Mouse (Mus musculus): ENCODE data around the gene Gclm.
A peak's percentile ranks its signal among the peaks of the same experiment; 100 is the strongest.

Gene Gclm

DNA sequence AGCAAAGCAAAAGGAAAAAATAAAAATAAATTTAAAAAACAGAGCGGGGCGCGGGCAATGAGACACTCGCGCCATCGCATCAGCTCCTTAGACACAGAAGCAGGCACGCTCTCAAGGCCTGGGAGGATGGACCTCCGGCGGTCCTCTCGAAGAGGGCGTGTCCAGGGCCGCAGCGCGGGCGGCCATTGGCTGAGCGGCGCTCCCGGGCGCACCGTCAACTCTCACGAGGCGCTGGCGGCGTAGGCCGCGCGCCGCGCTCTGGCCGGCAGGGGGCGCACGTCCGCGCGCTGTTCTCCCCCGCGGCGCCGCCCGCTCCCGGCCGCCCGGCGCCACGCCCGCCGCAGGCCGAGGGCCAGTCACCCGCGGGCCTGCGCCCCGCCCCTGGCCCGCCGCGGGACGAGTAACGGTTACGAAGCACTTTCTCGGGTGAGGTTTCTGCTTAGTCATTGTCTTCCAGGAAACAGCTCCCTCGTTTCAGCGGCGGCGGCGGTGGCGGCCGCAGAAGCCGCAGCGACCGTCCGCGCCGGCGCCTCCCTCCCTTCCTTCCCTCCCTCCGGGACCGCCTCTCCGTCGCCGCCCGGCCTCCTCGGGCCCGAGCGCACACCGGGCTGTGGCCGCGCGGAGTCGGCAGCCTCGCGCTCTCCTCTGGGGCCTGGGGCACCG lies at the start of gene Gclm:
Gene Gclm (plus strand): TSS at position 343 of the 663 bp plus-strand sequence.
- no peaks in the 10 kb centered on the region for H3K27me3 ChIP-seq (ENCODE audit: insufficient read depth, low read length)
- H3K36me3 ChIP-seq (ENCODE audit: insufficient read depth, low read length): peaks cover 9% of the 10 kb centered on the region
- H3K4me1 ChIP-seq (replicated peaks; ENCODE audit: low read depth, low read length): peaks cover 56% of the 10 kb centered on the region
- H3K9me3 ChIP-seq (ENCODE audit: low read length): no peaks in the 10 kb centered on the region
- H3K4me3 ChIP-seq (replicated peaks; ENCODE audit: low read length): peak within 1 kb of the TSS; percentile 96
- TF ChIP-seq POU5F1 (IDR thresholded peaks at IDR 0.05; ENCODE audit: borderline replicate concordance, low read length): no peak
- no peak for TF ChIP-seq CTCF (conservative IDR thresholded peaks at IDR 0.05; ENCODE audit: low read length)
- no peak for TF ChIP-seq NANOG (IDR thresholded peaks at IDR 0.05; ENCODE audit: borderline replicate concordance, low read length)

DNA sequence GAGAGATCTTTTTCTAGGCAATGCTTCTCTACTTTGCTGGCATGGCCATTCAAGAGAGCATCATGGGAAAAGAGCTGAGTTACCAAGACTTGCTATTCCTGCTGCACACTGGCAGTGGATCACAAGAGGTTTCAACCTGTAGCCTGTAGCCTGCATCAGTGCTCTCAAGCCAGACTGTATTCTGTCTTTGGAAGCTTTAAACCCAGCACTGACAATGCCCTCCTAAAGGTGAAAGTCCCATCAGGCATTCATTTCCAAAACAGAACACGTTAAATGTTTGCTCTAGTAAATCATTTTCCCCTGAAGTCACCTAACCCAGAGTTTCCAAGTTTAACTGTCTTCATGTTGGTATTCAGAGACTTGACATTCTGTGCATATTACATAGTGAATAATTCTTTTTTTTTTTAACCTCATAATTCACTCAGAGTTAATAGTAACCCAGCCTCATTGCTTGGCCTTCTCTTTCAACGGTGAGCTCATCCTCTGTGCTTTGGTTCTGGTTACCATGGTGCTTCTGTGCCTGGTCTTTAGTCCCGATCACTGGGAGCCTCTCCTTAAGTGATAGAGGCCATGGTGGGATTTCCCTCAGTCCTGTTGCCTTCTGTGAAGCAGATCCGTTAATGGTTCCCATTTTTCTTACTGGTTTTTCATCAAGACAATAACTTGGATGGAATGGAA lies 48.6 kb upstream of the Gclm start:
- no peaks in the 10 kb centered on the region for H3K27me3 ChIP-seq (ENCODE audit: insufficient read depth, low read length)
- TF ChIP-seq POU5F1 (IDR thresholded peaks at IDR 0.05; ENCODE audit: borderline replicate concordance, low read length) (no peak), CTCF (conservative IDR thresholded peaks at IDR 0.05; ENCODE audit: low read length) (no peak), NANOG (IDR thresholded peaks at IDR 0.05; ENCODE audit: borderline replicate concordance, low read length) (no peak)
- H3K36me3 ChIP-seq (ENCODE audit: insufficient read depth, low read length): no peaks in the 10 kb centered on the region
- no peaks in the 10 kb centered on the region for H3K9me3 ChIP-seq (ENCODE audit: low read length)
- peaks cover 19% of the 10 kb centered on the region for H3K4me1 ChIP-seq (replicated peaks; ENCODE audit: low read depth, low read length)
- H3K4me3 ChIP-seq (replicated peaks; ENCODE audit: low read length): no peak overlapping the region

DNA sequence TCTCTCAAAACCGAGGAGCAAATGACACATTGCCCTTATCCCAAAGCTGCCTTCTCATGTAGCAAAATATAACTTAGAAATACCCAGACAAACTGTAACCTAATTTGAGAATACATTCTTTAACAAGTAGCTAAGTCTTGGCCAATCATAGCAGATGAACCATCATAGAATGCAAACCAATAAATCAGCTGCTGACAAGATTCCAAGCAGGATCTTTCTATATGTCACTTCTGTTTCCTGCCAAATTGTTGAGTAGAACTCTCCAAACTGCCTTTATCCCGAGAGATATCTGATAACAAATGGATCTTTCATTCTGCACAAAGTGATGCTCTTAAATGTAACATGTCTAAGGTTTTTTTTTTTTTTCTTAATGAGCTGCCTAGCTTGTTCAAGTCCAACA lies 46.8 kb upstream of the Gclm start:
- Histone ChIP-seq H3K4me1 (replicated peaks; ENCODE audit: low read depth, low read length) (peaks cover 31% of the 10 kb centered on the region), H3K9me3 (ENCODE audit: low read length) (no peaks in the 10 kb centered on the region), H3K4me3 (replicated peaks; ENCODE audit: low read length) (no peak overlapping the region), H3K36me3 (ENCODE audit: insufficient read depth, low read length) (no peaks in the 10 kb centered on the region), H3K27me3 (ENCODE audit: insufficient read depth, low read length) (no peaks in the 10 kb centered on the region)
- TF ChIP-seq NANOG (IDR thresholded peaks at IDR 0.05; ENCODE audit: borderline replicate concordance, low read length) (no peak), CTCF (conservative IDR thresholded peaks at IDR 0.05; ENCODE audit: low read length) (no peak), POU5F1 (IDR thresholded peaks at IDR 0.05; ENCODE audit: borderline replicate concordance, low read length) (no peak)

DNA sequence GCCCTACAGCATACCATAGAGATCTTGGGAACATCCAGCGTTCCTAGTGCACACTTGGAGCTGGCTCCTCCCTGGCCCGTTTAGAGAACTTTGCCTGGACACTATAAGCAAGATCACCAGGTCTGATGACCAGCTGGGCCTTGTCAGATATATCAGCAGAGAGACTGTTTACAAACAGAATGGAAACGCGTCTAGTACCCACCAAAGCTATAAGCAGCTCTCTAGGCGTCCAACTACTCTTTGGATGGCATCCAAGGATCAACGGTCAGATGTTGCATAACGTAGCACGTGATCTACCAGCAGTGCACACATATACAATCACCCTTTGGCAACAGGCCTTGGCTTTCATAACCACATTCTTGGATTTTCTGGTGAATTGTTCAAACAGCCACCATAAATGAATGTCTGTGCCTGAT lies 46.4 kb upstream of the Gclm start:
- peaks cover 31% of the 10 kb centered on the region for H3K4me1 ChIP-seq (replicated peaks; ENCODE audit: low read depth, low read length)
- H3K27me3 ChIP-seq (ENCODE audit: insufficient read depth, low read length): no peaks in the 10 kb centered on the region
- no peaks in the 10 kb centered on the region for H3K9me3 ChIP-seq (ENCODE audit: low read length)
- no peaks in the 10 kb centered on the region for H3K36me3 ChIP-seq (ENCODE audit: insufficient read depth, low read length)
- TF ChIP-seq NANOG (IDR thresholded peaks at IDR 0.05; ENCODE audit: borderline replicate concordance, low read length): no peak
- H3K4me3 ChIP-seq (replicated peaks; ENCODE audit: low read length): no peak overlapping the region

DNA sequence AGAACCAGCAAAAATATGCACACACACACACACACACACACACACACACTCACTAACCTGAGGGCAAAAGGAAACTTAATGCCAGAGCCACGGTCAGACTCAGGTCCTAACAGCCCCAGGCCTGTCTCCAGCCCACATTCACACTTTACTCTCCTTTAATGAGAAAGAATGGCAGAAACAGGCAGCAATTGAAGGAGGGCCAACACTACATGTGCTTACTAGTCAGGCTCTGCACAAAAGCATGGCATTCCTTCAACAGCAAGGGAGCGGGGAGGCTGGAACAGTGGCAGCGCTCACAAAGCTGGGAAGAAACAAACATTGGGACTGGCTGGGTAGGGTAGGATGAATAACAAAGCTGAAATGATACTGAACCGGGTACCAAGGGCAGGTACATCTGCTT lies 45.8 kb upstream of the Gclm start:
- TF ChIP-seq NANOG (IDR thresholded peaks at IDR 0.05; ENCODE audit: borderline replicate concordance, low read length) (no peak), POU5F1 (IDR thresholded peaks at IDR 0.05; ENCODE audit: borderline replicate concordance, low read length) (no peak), CTCF (conservative IDR thresholded peaks at IDR 0.05; ENCODE audit: low read length) (no peak)
- Histone ChIP-seq H3K36me3 (ENCODE audit: insufficient read depth, low read length) (no peaks in the 10 kb centered on the region), H3K4me1 (replicated peaks; ENCODE audit: low read depth, low read length) (peaks cover 31% of the 10 kb centered on the region), H3K27me3 (ENCODE audit: insufficient read depth, low read length) (no peaks in the 10 kb centered on the region), H3K9me3 (ENCODE audit: low read length) (no peaks in the 10 kb centered on the region), H3K4me3 (replicated peaks; ENCODE audit: low read length) (no peak overlapping the region)

DNA sequence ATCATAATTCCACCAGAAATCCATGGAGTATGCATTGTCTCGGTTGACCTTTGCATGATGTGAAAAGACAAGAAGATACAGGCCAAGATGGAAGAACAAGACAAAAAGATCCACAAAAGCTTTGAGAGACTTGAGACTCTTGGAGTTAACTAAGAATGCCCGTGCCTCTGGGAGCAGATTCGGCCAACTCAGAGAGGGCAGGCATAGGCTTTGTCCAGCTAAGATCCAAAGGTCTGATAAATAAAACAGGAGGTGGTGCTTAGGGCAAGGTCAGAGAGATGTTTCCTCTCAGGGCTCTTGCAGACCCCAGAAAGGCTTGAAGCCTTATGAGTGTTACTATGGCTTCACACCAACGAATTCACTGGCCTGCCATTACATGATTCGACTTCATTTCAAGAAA lies 45.3 kb upstream of the Gclm start:
- no peaks in the 10 kb centered on the region for H3K36me3 ChIP-seq (ENCODE audit: insufficient read depth, low read length)
- H3K9me3 ChIP-seq (ENCODE audit: low read length): no peaks in the 10 kb centered on the region
- H3K27me3 ChIP-seq (ENCODE audit: insufficient read depth, low read length): no peaks in the 10 kb centered on the region
- H3K4me3 ChIP-seq (replicated peaks; ENCODE audit: low read length): no peak overlapping the region
- peaks cover 31% of the 10 kb centered on the region for H3K4me1 ChIP-seq (replicated peaks; ENCODE audit: low read depth, low read length)
- TF ChIP-seq POU5F1 (IDR thresholded peaks at IDR 0.05; ENCODE audit: borderline replicate concordance, low read length) (no peak), CTCF (conservative IDR thresholded peaks at IDR 0.05; ENCODE audit: low read length) (no peak), NANOG (IDR thresholded peaks at IDR 0.05; ENCODE audit: borderline replicate concordance, low read length) (no peak)

DNA sequence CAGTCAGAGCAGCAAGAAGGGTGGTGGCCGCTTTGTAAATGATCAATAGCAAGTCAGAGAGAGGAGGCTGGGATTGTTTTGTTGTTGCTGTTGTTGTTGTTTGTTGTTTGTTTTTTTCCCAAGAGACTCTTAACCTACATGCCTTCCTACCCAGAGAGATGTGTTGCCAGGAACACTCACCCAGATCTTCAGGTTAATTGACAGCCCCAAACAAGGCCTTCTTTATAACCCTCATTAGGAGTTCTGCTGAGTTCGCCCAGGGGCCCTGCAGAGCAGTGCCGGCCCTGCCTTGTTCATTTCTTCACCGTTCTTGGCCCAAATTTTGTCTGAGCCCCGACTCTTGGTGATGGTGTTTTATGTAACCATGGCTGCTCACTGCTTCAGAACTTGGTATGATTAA lies 44.9 kb upstream of the Gclm start:
- TF ChIP-seq POU5F1 (IDR thresholded peaks at IDR 0.05; ENCODE audit: borderline replicate concordance, low read length) (no peak), CTCF (conservative IDR thresholded peaks at IDR 0.05; ENCODE audit: low read length) (no peak), NANOG (IDR thresholded peaks at IDR 0.05; ENCODE audit: borderline replicate concordance, low read length) (no peak)
- H3K4me3 ChIP-seq (replicated peaks; ENCODE audit: low read length): no peak overlapping the region
- peaks cover 31% of the 10 kb centered on the region for H3K4me1 ChIP-seq (replicated peaks; ENCODE audit: low read depth, low read length)
- H3K36me3 ChIP-seq (ENCODE audit: insufficient read depth, low read length): no peaks in the 10 kb centered on the region
- H3K9me3 ChIP-seq (ENCODE audit: low read length): no peaks in the 10 kb centered on the region
- H3K27me3 ChIP-seq (ENCODE audit: insufficient read depth, low read length): no peaks in the 10 kb centered on the region

DNA sequence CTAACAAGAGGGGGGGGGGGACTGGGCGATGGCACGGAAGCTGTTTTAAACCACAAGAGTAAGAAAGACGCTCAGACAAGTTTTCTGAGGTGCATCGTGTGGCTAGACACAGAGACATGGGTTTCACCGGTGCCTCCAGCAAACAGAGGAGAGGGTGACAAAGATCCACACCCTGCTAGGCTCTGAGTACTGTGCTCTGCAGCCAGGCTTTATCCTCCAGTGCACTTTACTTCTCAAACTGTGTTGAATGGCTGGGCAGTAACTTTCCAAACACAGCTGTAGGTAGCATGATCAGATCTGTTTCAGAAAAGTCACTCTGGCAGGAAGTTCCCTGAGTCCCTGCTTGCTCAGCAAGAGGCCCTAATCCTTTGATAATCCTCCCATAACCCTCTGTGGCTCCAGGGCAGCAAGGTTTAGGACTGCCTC lies 43.0 kb upstream of the Gclm start:
- no peaks in the 10 kb centered on the region for H3K9me3 ChIP-seq (ENCODE audit: low read length)
- TF ChIP-seq POU5F1 (IDR thresholded peaks at IDR 0.05; ENCODE audit: borderline replicate concordance, low read length) (no peak), CTCF (conservative IDR thresholded peaks at IDR 0.05; ENCODE audit: low read length) (no peak), NANOG (IDR thresholded peaks at IDR 0.05; ENCODE audit: borderline replicate concordance, low read length) (no peak)

More for the DNA sequence above, 43.0 kb upstream of the Gclm start:
- Histone ChIP-seq H3K4me3 (replicated peaks; ENCODE audit: low read length) (0 out of 2 replicates have a peak overlapping the region, but pooled peaks have one; percentile 13), H3K36me3 (ENCODE audit: insufficient read depth, low read length) (no peaks in the 10 kb centered on the region), H3K27me3 (ENCODE audit: insufficient read depth, low read length) (no peaks in the 10 kb centered on the region), H3K4me1 (replicated peaks; ENCODE audit: low read depth, low read length) (peaks cover 31% of the 10 kb centered on the region)
